In genomic region chr12:90915929-90916713, GRCm38 (mm10) we compare ENCODE assay signal across 9 mouse cellular contexts.
DNase-seq lines count a peak whose midpoint lies in the region; ATAC-seq lines count a peak whose summit lies in the region.
"Had no signal": no experiment of that assay in that cellular context is flagged by ENCODE, and none has a peak within 500 bp of the region (broad histone marks: within the 10 kb centered on the region; RNA-seq: fewer than 3 reads in every experiment).

No protein-coding gene starts in this region.

- no peaks in the 10 kb centered on the region for H3K9me3 ChIP-seq in forebrain, embryonic 15.5 days

- H3K4me2 ChIP-seq in forebrain, embryonic 15.5 days (replicated peaks): no peak overlapping the region

- no peak overlapping the region for H3K4me3 ChIP-seq in forebrain, embryonic 15.5 days

- H3K9ac ChIP-seq in forebrain, embryonic 15.5 days (replicated peaks): no peak overlapping the region

- WGBS in forebrain, embryonic 15.5 days: 29% methylated on average over 11 of the region's 11 CpGs

- H3K27ac ChIP-seq in forebrain, embryonic 15.5 days (replicated peaks): peak overlapping the region; percentile 60
- H3K27ac ChIP-seq: macrophage had no signal

- peak; percentile 10 for DNase-seq in kidney, postnatal 14 days
- DNase-seq in kidney, adult 9 months: no peak
- DNase-seq in left cerebral cortex, adult 9 months (ENCODE audit: low spot score in 2 of 2): peak; percentile 35 to 46
- peak; percentile 11 for DNase-seq in right cerebral cortex, postnatal 25 days
- DNase-seq in T-cell, adult 2 months (ENCODE audit: low spot score): no peak
- no peak for DNase-seq in c-Kit-positive CD71-positive TER-119-positive erythroid progenitor cells, embryonic 14.5 days (ENCODE audit: low spot score)
- no peak for DNase-seq in adrenal gland, adult 8-10 months

- ATAC-seq in forebrain, embryonic 15.5 days (replicated peaks): peak; percentile 97

- H3K36me3 ChIP-seq in forebrain, embryonic 15.5 days: no peaks in the 10 kb centered on the region

- 0 out of 2 replicates have a peak, but pooled peaks cover 5% of the 10 kb centered on the region for H3K4me1 ChIP-seq in forebrain, embryonic 15.5 days

- H3K27me3 ChIP-seq in forebrain, embryonic 15.5 days: no peaks in the 10 kb centered on the region

Comparison
In these comparisons a context has a peak if more than half of its experiments do, and no peak if none do; other contexts are left out.
1. DNase-seq: peak in kidney, postnatal 14 days (single experiment), left cerebral cortex, adult 9 months (2 of 2) and right cerebral cortex, postnatal 25 days (single experiment); none in kidney, adult 9 months (single experiment), T-cell, adult 2 months (single experiment), c-Kit-positive CD71-positive TER-119-positive erythroid progenitor cells, embryonic 14.5 days (single experiment) and adrenal gland, adult 8-10 months (single experiment).